Mouse (Mus musculus) ES-E14 (cell line): ENCODE results near the gene Prr14. TPM values are rescaled to one million over a fixed set of nuclear protein-coding genes. Genes with fewer than 3 reads are reported as not detected.
A peak's percentile ranks its signal among the peaks of the same experiment; 100 is the strongest.
"Not testable (repeated sequence)": the region's sequence is repeated elsewhere in the genome, so short reads cannot be mapped to it uniquely, and the experiment has no call there.

Experiments used
- DNase-seq: peaks from one replicate; pipeline ENCODE4 v3.0.0-alpha.2; 2013; ENCODE audit warnings: low read depth, low spot score
- H3K27ac ChIP-seq: 2 replicates; pipeline ENCODE4 v1.5.1; 2012; ENCODE audit warnings: low read depth, mild to moderate bottlenecking, low read length, moderate library complexity, mixed read lengths; ENCODE audit not compliant: poor library complexity, insufficient read depth, severe bottlenecking
- H3K36me3 ChIP-seq: 2 replicates; pipeline ENCODE4 v1.6.1; 2012; ENCODE audit warnings: mild to moderate bottlenecking, low read length, moderate library complexity, mixed read lengths; ENCODE audit not compliant: control insufficient read depth, poor library complexity, insufficient read depth, severe bottlenecking
- H3K4me1 ChIP-seq, 2 experiments: fragments of 150-350 bp in 1 of 2; sonication (generic) in 1 of 2; 2 replicates each; pipeline ENCODE4 v1.6.1; 2012; ENCODE audit warnings: low read length in 2 of 2, mild to moderate bottlenecking in 1 of 2, mixed read lengths in 1 of 2; ENCODE audit not compliant: control insufficient read depth in 2 of 2, insufficient read depth in 2 of 2, poor library complexity in 1 of 2
- H3K4me3 ChIP-seq, 2 experiments: fragments of 150-350 bp in 1 of 2; sonication (generic) in 1 of 2; 2 replicates each; pipeline ENCODE4 v1.5.1; 2012; ENCODE audit warnings: low read length in 2 of 2, low read depth in 1 of 2, mild to moderate bottlenecking in 1 of 2, mixed read lengths in 1 of 2; ENCODE audit not compliant: insufficient read depth in 1 of 2, poor library complexity in 1 of 2, severe bottlenecking in 1 of 2
- H3K9ac ChIP-seq: 2 replicates; pipeline ENCODE4 v1.6.1; 2012; ENCODE audit warnings: low read depth, mild to moderate bottlenecking, low read length, mixed read lengths; ENCODE audit not compliant: poor library complexity, insufficient read depth, severe bottlenecking
- H3K9me3 ChIP-seq: fragments of 150-350 bp; sonication (generic); 2 replicates; pipeline ENCODE4 v1.6.1; 2012; ENCODE audit warnings: low read depth, mild to moderate bottlenecking, low read length; ENCODE audit not compliant: control insufficient read depth, insufficient read depth
- CHD2 ChIP-seq: IDR thresholded peaks from 2 replicates; pipeline ENCODE4 v1.6.1; 2014; ENCODE audit warnings: mild to moderate bottlenecking, low read depth, low read length, inconsistent platforms
- HCFC1 ChIP-seq: IDR thresholded peaks from 2 replicates; pipeline ENCODE4 v1.6.1; 2012; ENCODE audit warnings: low read length, inconsistent platforms, borderline replicate concordance; ENCODE audit not compliant: insufficient read depth
- MAFK ChIP-seq: IDR thresholded peaks from 2 replicates; pipeline ENCODE4 v1.6.1; 2014; ENCODE audit warnings: mild to moderate bottlenecking, low read depth, low read length, inconsistent platforms; ENCODE audit not compliant: insufficient read depth
- ZC3H11A ChIP-seq: IDR thresholded peaks from 2 replicates; pipeline ENCODE4 v1.6.1; 2012; ENCODE audit warnings: low read depth, mild to moderate bottlenecking, inconsistent platforms, low read length, borderline replicate concordance
- ZNF384 ChIP-seq: IDR thresholded peaks from 2 replicates; pipeline ENCODE4 v1.6.1; 2012; ENCODE audit warnings: low read depth, low read length, inconsistent platforms
- in situ Hi-C, 2 experiments: fragments of 600-800 bp; cut with MboI; formaldehyde crosslinking; loops; one replicate each; pipeline ENCODE4 v1.15.1; 2025; ENCODE audit warnings: low sequenced_read_pairs in 2 of 2, inconsistent platforms in 1 of 2; ENCODE audit not compliant: unreplicated experiment in 2 of 2
- total RNA-seq: library from RNA; depleted of rRNA; stranded (reverse); fragments of 300-350 nt; gene quantifications from 2 replicates; pipeline ENCODE4 v1.2.3, GENCODE M21; 2012

Gene Prr14
- total RNA-seq, 1 experiment = 17.1 TPM

DNA sequence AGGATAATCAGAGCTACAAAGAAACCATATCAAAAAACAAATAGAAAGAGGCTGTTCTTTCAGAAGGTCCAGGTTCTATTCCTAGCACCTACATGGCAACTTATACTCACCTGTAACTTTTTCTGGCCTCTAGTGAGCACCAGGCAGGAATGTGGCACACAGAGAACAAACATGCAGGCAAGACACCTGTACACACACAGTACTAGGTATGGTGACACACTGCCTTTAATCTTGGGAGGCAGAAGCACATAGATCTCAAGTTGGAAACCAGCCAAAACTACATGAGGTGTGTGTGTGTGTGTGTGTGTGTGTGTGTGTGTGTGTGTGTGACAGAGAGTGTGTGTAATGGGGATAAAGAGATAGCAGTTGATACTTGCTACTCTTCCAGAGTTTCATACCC lies 35.2 kb downstream of the Prr14 start:
- Histone ChIP-seq H3K36me3 (peaks cover 12% of the 10 kb centered on the region), H3K9me3 (no peaks in the 10 kb centered on the region), H3K9ac (no peak overlapping the region), H3K4me3 (no peak overlapping the region), H3K27ac (no peak overlapping the region), H3K4me1 (no peaks in the 10 kb centered on the region)
- no peak for DNase-seq
- in situ Hi-C loops = no loop called here
- TF ChIP-seq ZNF384 (no peak), HCFC1 (no peak), ZC3H11A (no peak), MAFK (no peak), CHD2 (no peak)

DNA sequence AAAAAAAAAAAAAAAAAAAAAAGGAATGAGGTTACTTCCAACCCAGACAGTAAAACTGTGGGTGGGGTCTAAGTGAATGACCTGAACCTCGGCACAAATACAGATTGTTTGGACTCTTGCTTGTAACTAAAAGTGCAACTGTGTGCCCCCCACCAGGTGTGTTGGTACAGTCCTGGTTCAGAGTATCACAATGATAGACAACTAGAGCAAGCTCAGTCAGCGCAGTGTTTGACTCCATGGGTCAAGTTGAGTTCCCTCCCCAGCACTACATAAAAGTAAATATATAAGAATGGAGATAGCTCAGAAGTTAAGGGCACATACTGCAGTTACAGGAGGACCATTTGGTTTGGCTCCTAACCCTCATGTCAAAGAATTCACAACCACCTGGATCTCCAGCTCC lies 38.0 kb downstream of the Prr14 start:
- H3K36me3 ChIP-seq = no peaks in the 10 kb centered on the region
- H3K4me3 ChIP-seq = no peak overlapping the region
- in situ Hi-C loops = no loop called here
- DNase-seq = no peak
- H3K9me3 ChIP-seq = no peaks in the 10 kb centered on the region
- TF ChIP-seq HCFC1 (no peak), ZC3H11A (no peak), MAFK (no peak), CHD2 (no peak), ZNF384 (0 out of 2 replicates have a peak, but pooled peaks have one; percentile 24)
- H3K4me1 ChIP-seq = no peaks in the 10 kb centered on the region
- no peak overlapping the region for H3K9ac ChIP-seq
- no peak overlapping the region for H3K27ac ChIP-seq

DNA sequence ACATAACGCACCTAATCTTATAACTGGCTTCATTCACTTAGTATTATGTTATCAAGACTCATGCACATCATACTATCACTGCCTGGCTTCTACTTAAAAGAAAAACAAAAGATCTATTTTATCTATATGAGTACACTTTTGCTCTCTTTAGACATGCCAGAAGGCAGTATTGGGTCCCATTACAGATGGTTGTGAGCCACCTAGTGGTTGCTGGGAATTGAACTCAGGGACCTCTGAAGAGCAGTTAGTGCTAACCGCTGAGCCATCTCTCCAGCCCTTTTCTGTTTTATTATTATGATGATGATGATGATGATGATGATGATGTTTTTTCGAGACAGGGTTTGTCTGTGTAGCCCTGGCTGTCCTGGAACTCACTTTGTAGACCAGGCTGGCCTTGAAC lies 39.0 kb downstream of the Prr14 start:
- in situ Hi-C loops = no loop called here
- H3K36me3 ChIP-seq = no peaks in the 10 kb centered on the region
- no peaks in the 10 kb centered on the region for H3K4me1 ChIP-seq
- no peaks in the 10 kb centered on the region for H3K9me3 ChIP-seq
- H3K9ac ChIP-seq = no peak overlapping the region
- H3K4me3 ChIP-seq = no peak overlapping the region
- TF ChIP-seq CHD2 (no peak), MAFK (no peak), ZNF384 (no peak), ZC3H11A (no peak), HCFC1 (no peak)
- no peak overlapping the region for H3K27ac ChIP-seq
- no peak for DNase-seq

DNA sequence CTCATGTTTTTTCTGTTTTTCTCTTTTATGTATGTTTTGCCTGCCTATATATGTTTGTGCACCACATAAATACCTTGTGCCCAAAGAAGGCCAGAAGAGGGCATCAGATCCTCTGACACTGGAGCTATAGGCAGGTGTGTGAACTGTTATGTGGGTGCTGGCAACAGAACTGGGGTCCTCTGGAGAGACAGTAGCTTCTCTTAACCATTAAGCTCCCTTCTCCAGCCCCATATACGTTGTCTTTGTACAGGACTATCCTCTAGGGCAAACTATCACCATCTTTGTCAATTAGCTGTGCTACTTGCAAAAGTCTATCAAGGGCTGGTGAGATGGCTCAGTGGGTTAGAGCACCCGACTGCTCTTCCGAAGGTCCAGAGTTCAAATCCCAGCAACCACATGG lies 48.9 kb downstream of the Prr14 start:
- H3K9me3 ChIP-seq = no peaks in the 10 kb centered on the region
- no peaks in the 10 kb centered on the region; a peak in 1 of 4 replicates for H3K4me1 ChIP-seq
- in situ Hi-C loops = no loop called here
- no peak overlapping the region for H3K9ac ChIP-seq
- H3K36me3 ChIP-seq = no peaks in the 10 kb centered on the region
- H3K27ac ChIP-seq = no peak overlapping the region
- no peak for DNase-seq
- H3K4me3 ChIP-seq = no peak overlapping the region
- TF ChIP-seq ZC3H11A (no peak), CHD2 (no peak), ZNF384 (no peak), MAFK (no peak), HCFC1 (no peak)

DNA sequence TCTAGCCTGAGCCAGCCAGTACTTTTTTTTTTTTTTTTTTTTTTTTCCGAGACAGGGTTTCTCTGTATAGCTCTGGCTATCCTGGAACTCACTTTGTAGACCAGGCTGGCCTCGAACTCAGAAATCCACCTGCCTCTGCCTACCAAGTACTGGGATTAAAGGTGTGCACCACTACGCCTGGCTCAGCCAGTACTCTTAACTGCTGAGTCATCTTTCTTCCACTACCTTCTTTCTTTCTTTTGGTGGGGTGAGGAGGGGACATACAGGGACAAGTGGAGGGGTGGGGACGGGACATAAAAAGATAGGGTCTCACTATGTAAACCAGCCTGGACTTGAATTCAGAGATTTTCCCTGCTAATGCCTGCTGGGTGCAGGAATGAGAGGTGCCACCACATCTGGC lies 50.4 kb downstream of the Prr14 start:
- H3K36me3 ChIP-seq, H3K9me3 ChIP-seq, H3K4me1 ChIP-seq, in situ Hi-C loops, H3K9ac ChIP-seq, DNase-seq, H3K27ac ChIP-seq, H3K4me3 ChIP-seq: not testable (repeated sequence)
- TF ChIP-seq MAFK = peak; percentile 66
